Mouse (Mus musculus) MEL (cell line): ENCODE results near the gene Acvr1b. TPM values are rescaled to one million over a fixed set of nuclear protein-coding genes. Genes with fewer than 3 reads are reported as not detected.

ENCODE experiments used
- DNase-seq: peaks from one replicate; pipeline ENCODE4 v3.0.0; 2011; ENCODE audit warnings: low read depth, low spot score
- H3K27ac ChIP-seq: 2 replicates; pipeline ENCODE4 v1.5.1; 2012; ENCODE audit warnings: low read depth, mild to moderate bottlenecking, control low read depth, low read length, moderate library complexity; ENCODE audit not compliant: control insufficient read depth
- H3K27me3 ChIP-seq, 2 experiments: fragments of 150-350 bp in 1 of 2; sonication (generic) in 1 of 2; 2 replicates each; pipeline ENCODE4 v1.6.1; 2012; ENCODE audit warnings: low read length in 2 of 2, mild to moderate bottlenecking in 2 of 2, improper control_type of control experiment in 1 of 2, moderate library complexity in 1 of 2; ENCODE audit not compliant: insufficient read depth in 2 of 2, control insufficient read depth in 1 of 2
- H3K36me3 ChIP-seq, 2 experiments: 2 replicates each; pipeline ENCODE4 v1.6.1; 2012 to 2014; ENCODE audit warnings: low read length in 2 of 2, improper control_type of control experiment in 1 of 2, inconsistent platforms in 1 of 2, mild to moderate bottlenecking in 1 of 2; ENCODE audit not compliant: insufficient read depth in 2 of 2, control insufficient read depth in 1 of 2
- H3K4me1 ChIP-seq, 2 experiments: fragments of 150-350 bp in 1 of 2; sonication (generic) in 1 of 2; 2 replicates each; pipeline ENCODE4 v1.6.1; 2012; ENCODE audit warnings: low read length in 2 of 2, improper control_type of control experiment in 1 of 2, mild to moderate bottlenecking in 1 of 2; ENCODE audit not compliant: insufficient read depth in 2 of 2, control insufficient read depth in 1 of 2
- H3K4me3 ChIP-seq, 2 experiments: fragments of 150-350 bp in 1 of 2; sonication (generic) in 1 of 2; 2 replicates each; pipeline ENCODE4 v1.5.1; 2012; ENCODE audit warnings: low read depth in 2 of 2, low read length in 2 of 2, mild to moderate bottlenecking in 2 of 2, moderate library complexity in 2 of 2, control low read depth in 1 of 2, improper control_type of control experiment in 1 of 2; ENCODE audit not compliant: control insufficient read depth in 1 of 2, insufficient read depth in 1 of 2
- H3K79me2 ChIP-seq: 2 replicates; pipeline ENCODE4 v1.6.1; 2012; ENCODE audit warnings: mild to moderate bottlenecking, low read length, moderate library complexity; ENCODE audit not compliant: control insufficient read depth, poor library complexity, insufficient read depth
- H3K9ac ChIP-seq: 2 replicates; pipeline ENCODE4 v1.6.1; 2012; ENCODE audit warnings: low read depth, mild to moderate bottlenecking, control low read depth, low read length, moderate library complexity; ENCODE audit not compliant: control insufficient read depth, poor library complexity, severe bottlenecking
- H3K9me3 ChIP-seq: fragments of 150-350 bp; sonication (generic); replicated peaks from 2 replicates; pipeline ENCODE4 v1.6.1; 2012; ENCODE audit warnings: mild to moderate bottlenecking, low read length, improper control_type of control experiment, moderate library complexity; ENCODE audit not compliant: insufficient read depth
- BHLHE40 ChIP-seq: IDR thresholded peaks from 2 replicates; pipeline ENCODE4 v1.6.1; 2012; ENCODE audit warnings: low read depth, mild to moderate bottlenecking, inconsistent platforms, low read length, improper control_type of control experiment, borderline replicate concordance
- CHD2 ChIP-seq: IDR thresholded peaks from 2 replicates; pipeline ENCODE4 v1.6.1; 2011; ENCODE audit warnings: low read length, improper control_type of control experiment
- E2F4 ChIP-seq: IDR thresholded peaks from 2 replicates; pipeline ENCODE4 v1.6.1; 2011; ENCODE audit warnings: low read depth, low read length, improper control_type of control experiment, borderline replicate concordance
- ELF1 ChIP-seq: IDR thresholded peaks from 2 replicates; pipeline ENCODE4 v1.6.1; 2014; ENCODE audit warnings: low read depth, mild to moderate bottlenecking, inconsistent platforms, low read length, improper control_type of control experiment, moderate library complexity
- JUND ChIP-seq: IDR thresholded peaks from 2 replicates; pipeline ENCODE4 v1.6.1; 2011; ENCODE audit warnings: low read depth, mild to moderate bottlenecking, improper control_type of control experiment, low read length
- MAFK ChIP-seq: IDR thresholded peaks from 2 replicates; pipeline ENCODE4 v1.6.1; 2011; ENCODE audit warnings: low read depth, mild to moderate bottlenecking, low read length, improper control_type of control experiment, borderline replicate concordance
- MAX ChIP-seq: IDR thresholded peaks from 2 replicates; pipeline ENCODE4 v1.6.1; 2011; ENCODE audit warnings: low read length, improper control_type of control experiment
- MAZ ChIP-seq: IDR thresholded peaks from 2 replicates; pipeline ENCODE4 v1.6.1; 2012; ENCODE audit warnings: low read depth, mild to moderate bottlenecking, inconsistent platforms, low read length, improper control_type of control experiment
- MEF2A ChIP-seq: IDR thresholded peaks from 2 replicates; pipeline ENCODE4 v1.6.1; 2014; ENCODE audit warnings: low read depth, mild to moderate bottlenecking, inconsistent platforms, low read length, improper control_type of control experiment; ENCODE audit not compliant: poor library complexity, insufficient replicate concordance, severe bottlenecking; ENCODE audit errors: extremely low read depth
- POLR2AphosphoS2 ChIP-seq: IDR thresholded peaks from 2 replicates; pipeline ENCODE4 v1.6.1; 2011; ENCODE audit warnings: low read length, improper control_type of control experiment
- POLR2AphosphoS5 ChIP-seq: IDR thresholded peaks from 2 replicates; pipeline ENCODE4 v1.6.1; 2012; ENCODE audit warnings: low read depth, borderline replicate concordance, mild to moderate bottlenecking, inconsistent platforms, low read length, moderate library complexity, mixed read lengths
- RAD21 ChIP-seq: IDR thresholded peaks from 2 replicates; pipeline ENCODE4 v1.6.1; 2011; ENCODE audit warnings: mild to moderate bottlenecking, low read depth, low read length, improper control_type of control experiment
- SMC3 ChIP-seq: IDR thresholded peaks from 2 replicates; pipeline ENCODE4 v1.6.1; 2011; ENCODE audit warnings: low read depth, low read length, improper control_type of control experiment
- TAL1 ChIP-seq: IDR thresholded peaks from 2 replicates; pipeline ENCODE4 v1.6.1; 2012; ENCODE audit warnings: mild to moderate bottlenecking, inconsistent platforms, low read length, moderate library complexity, mixed read lengths
- USF1 ChIP-seq: IDR thresholded peaks from 2 replicates; pipeline ENCODE4 v1.6.1; 2014; ENCODE audit warnings: low read depth, mild to moderate bottlenecking, inconsistent platforms, low read length, improper control_type of control experiment, moderate library complexity
- ZC3H11A ChIP-seq: IDR thresholded peaks from 2 replicates; pipeline ENCODE4 v1.6.1; 2012; ENCODE audit warnings: low read depth, mild to moderate bottlenecking, inconsistent platforms, low read length, improper control_type of control experiment
- ZMIZ1 ChIP-seq: IDR thresholded peaks from 2 replicates; pipeline ENCODE4 v1.6.1; 2012; ENCODE audit warnings: low read depth, mild to moderate bottlenecking, inconsistent platforms, low read length, improper control_type of control experiment, moderate library complexity
- ZNF384 ChIP-seq: IDR thresholded peaks from 2 replicates; pipeline ENCODE4 v1.6.1; 2012; ENCODE audit warnings: low read depth, mild to moderate bottlenecking, inconsistent platforms, low read length, improper control_type of control experiment
- polyA plus RNA-seq, 2 experiments: library from polyadenylated mRNA; stranded (reverse) in 1 of 2; unstranded in 1 of 2; fragments of >175 nt in 1 of 2; fragments of >200 nt in 1 of 2; gene quantifications; 2 replicates each; pipeline versions ENCODE4 v1.2.1 to v1.2.4; 2012; ENCODE audit warnings: low replicate concordance in 2 of 2, low read depth in 1 of 2; ENCODE audit not compliant: insufficient read length in 2 of 2, insufficient read depth in 1 of 2, missing spikeins in 1 of 2
- total RNA-seq: library from RNA; depleted of rRNA; stranded (reverse); fragments of 300-350 nt; gene quantifications from 2 replicates; pipeline ENCODE4 v1.2.3, GENCODE M21; 2012

Gene Acvr1b
- total and polyA plus RNA-seq, 3 experiments = 10.4 to 13.2 TPM; not detected in 1

- TF ChIP-seq POLR2AphosphoS5 (no peak), USF1 (peak; percentile 54; the same call in 1 of the 2 replicates), TAL1 (no peak), MAX (peak; percentile 61; the same call in 1 of the 2 replicates), ZNF384 (no peak)
These were observed at the start of gene Acvr1b (continued) for GRCm38 (mm10) chr15:101173421-101174211.

GRCm38 (mm10) chr15:101125561-101125960 is 48.3 kb upstream of the Acvr1b start:
- no peak for DNase-seq
- Histone ChIP-seq H3K9ac (no peak overlapping the region), H3K36me3 (no peaks in the 10 kb centered on the region), H3K79me2 (no peaks in the 10 kb centered on the region), H3K9me3 (no peaks in the 10 kb centered on the region), H3K4me1 (no peaks in the 10 kb centered on the region), H3K4me3 (no peak overlapping the region), H3K27ac (no peak overlapping the region), H3K27me3 (peaks cover 7% of the 10 kb centered on the region in 2 experiments)
- no peak for TF ChIP-seq POLR2AphosphoS2
- TF ChIP-seq ELF1 = no peak
- no peak for TF ChIP-seq ZNF384
- no peak for TF ChIP-seq E2F4
- no peak for TF ChIP-seq MAZ
- no peak for TF ChIP-seq CHD2
- TF ChIP-seq SMC3 = no peak
- no peak for TF ChIP-seq ZMIZ1
- no peak for TF ChIP-seq ZC3H11A
- TF ChIP-seq MEF2A = no peak
- TF ChIP-seq RAD21 = no peak
- TF ChIP-seq MAFK = no peak
- no peak for TF ChIP-seq BHLHE40
- TF ChIP-seq JUND = no peak
